Mouse (Mus musculus) ES-Bruce4 (cell line): ENCODE data around the gene Tspan13. TPM values are rescaled to one million over a fixed set of nuclear protein-coding genes. Genes with fewer than 3 reads are reported as not detected.

Experiments
- H3K27ac ChIP-seq: 2 replicates; pipeline ENCODE4 v1.5.1; 2012; ENCODE audit warnings: low read length, inconsistent platforms; ENCODE audit not compliant: insufficient read depth
- H3K27me3 ChIP-seq: 2 replicates; pipeline ENCODE4 v1.6.1; 2012; ENCODE audit warnings: mild to moderate bottlenecking, low read length, inconsistent platforms; ENCODE audit not compliant: control insufficient read depth, poor library complexity, insufficient read depth, severe bottlenecking
- H3K36me3 ChIP-seq: 2 replicates; pipeline ENCODE4 v1.6.1; 2012; ENCODE audit warnings: inconsistent platforms, mild to moderate bottlenecking, low read length, moderate library complexity; ENCODE audit not compliant: control insufficient read depth, poor library complexity, insufficient read depth, severe bottlenecking
- H3K4me1 ChIP-seq: one replicate; pipeline ENCODE4 v1.8.1; 2011; ENCODE audit warnings: low read length; ENCODE audit not compliant: control insufficient read depth, insufficient read depth
- H3K4me3 ChIP-seq: 2 replicates; pipeline ENCODE4 v1.5.1; 2011; ENCODE audit warnings: low read depth, mild to moderate bottlenecking, low read length
- H3K9ac ChIP-seq: 2 replicates; pipeline ENCODE4 v1.6.1; 2012; ENCODE audit warnings: low read depth, mild to moderate bottlenecking, inconsistent platforms; ENCODE audit not compliant: poor library complexity, severe bottlenecking
- H3K9me3 ChIP-seq: replicated peaks from 2 replicates; pipeline ENCODE4 v1.6.1; 2012; ENCODE audit warnings: mild to moderate bottlenecking, low read length, inconsistent platforms; ENCODE audit not compliant: control insufficient read depth, poor library complexity, insufficient read depth, severe bottlenecking
- CTCF ChIP-seq: IDR thresholded peaks from one replicate; pipeline ENCODE4 v1.8.1; 2011; ENCODE audit warnings: low read depth, low read length
- EP300 ChIP-seq: IDR thresholded peaks from 2 replicates; pipeline ENCODE4 v1.6.1; 2011; ENCODE audit warnings: low read depth, low read length; ENCODE audit not compliant: insufficient read depth
- POLR2A ChIP-seq: IDR thresholded peaks from one replicate; pipeline ENCODE4 v1.8.1; 2011; ENCODE audit warnings: low read length; ENCODE audit not compliant: insufficient read depth
- polyA plus RNA-seq: library from polyadenylated mRNA; stranded (reverse); fragments of >200 nt; gene quantifications from 2 replicates; pipeline ENCODE4 v1.2.4, GENCODE M21; 2011; ENCODE audit warnings: low read depth; ENCODE audit not compliant: missing spikeins, insufficient read depth, insufficient read length

Gene Tspan13
- polyA plus RNA-seq, 1 experiment, result 37.8 TPM

- Histone ChIP-seq H3K27ac (no peak overlapping the region), H3K27me3 (no peaks in the 10 kb centered on the region), H3K4me1 (no peaks in the 10 kb centered on the region), H3K9ac (no peak overlapping the region), H3K36me3 (no peaks in the 10 kb centered on the region), H3K4me3 (no peak overlapping the region), H3K9me3 (no peaks in the 10 kb centered on the region)
- TF ChIP-seq EP300, result no peak
- no peak for TF ChIP-seq POLR2A
- no peak for TF ChIP-seq CTCF
Measured at GRCm38 (mm10) chr12:35995799-35996198, 46.5 kb downstream of the Tspan13 start.

GRCm38 (mm10) chr12:35994098-35994497, 48.2 kb downstream of the Tspan13 start:
- H3K27me3 ChIP-seq, result no peaks in the 10 kb centered on the region
- H3K4me1 ChIP-seq, result no peaks in the 10 kb centered on the region
- no peak overlapping the region for H3K9ac ChIP-seq
- TF ChIP-seq POLR2A (no peak), EP300 (no peak), CTCF (no peak)
- H3K9me3 ChIP-seq, result no peaks in the 10 kb centered on the region
- no peaks in the 10 kb centered on the region for H3K36me3 ChIP-seq
- no peak overlapping the region for H3K27ac ChIP-seq
- no peak overlapping the region for H3K4me3 ChIP-seq

- H3K36me3 ChIP-seq, result no peaks in the 10 kb centered on the region
- H3K27ac ChIP-seq, result no peak overlapping the region
- no peaks in the 10 kb centered on the region for H3K27me3 ChIP-seq
- TF ChIP-seq CTCF, result no peak
- TF ChIP-seq POLR2A, result no peak
- TF ChIP-seq EP300, result no peak
- H3K4me1 ChIP-seq, result no peaks in the 10 kb centered on the region
- no peak overlapping the region for H3K9ac ChIP-seq
- no peak overlapping the region for H3K4me3 ChIP-seq
- no peaks in the 10 kb centered on the region for H3K9me3 ChIP-seq
Measured at GRCm38 (mm10) chr12:35993583-35993982, 48.7 kb downstream of the Tspan13 start.

GRCm38 (mm10) chr12:35992711-35993110, 49.6 kb downstream of the Tspan13 start, which contains the start of gene Agr2:
Gene Agr2 (plus strand): TSS chr12:35992907.
- Histone ChIP-seq H3K4me1 (no peaks in the 10 kb centered on the region), H3K4me3 (no peak within 1 kb of the TSS), H3K9ac (no peak within 1 kb of the TSS), H3K27me3 (no peaks in the 10 kb centered on the region), H3K27ac (no peak within 1 kb of the TSS), H3K36me3 (no peaks in the 10 kb centered on the region), H3K9me3 (no peaks in the 10 kb centered on the region)
- TF ChIP-seq CTCF (no peak), EP300 (no peak), POLR2A (no peak)

GRCm38 (mm10) chr12:35984743-35985142, 57.6 kb downstream of the Tspan13 start:
- Histone ChIP-seq H3K27me3 (no peaks in the 10 kb centered on the region), H3K27ac (no peak overlapping the region), H3K9ac (no peak overlapping the region), H3K36me3 (no peaks in the 10 kb centered on the region), H3K4me1 (no peaks in the 10 kb centered on the region), H3K4me3 (no peak overlapping the region), H3K9me3 (no peaks in the 10 kb centered on the region; the same call in 1 of the 2 replicates)
- TF ChIP-seq CTCF, result no peak
- no peak for TF ChIP-seq POLR2A
- no peak for TF ChIP-seq EP300

- Histone ChIP-seq H3K27me3 (no peaks in the 10 kb centered on the region), H3K9ac (no peak overlapping the region), H3K9me3 (no peaks in the 10 kb centered on the region; the same call in 1 of the 2 replicates), H3K4me1 (no peaks in the 10 kb centered on the region), H3K36me3 (no peaks in the 10 kb centered on the region), H3K27ac (no peak overlapping the region), H3K4me3 (no peak overlapping the region)
- no peak for TF ChIP-seq EP300
- no peak for TF ChIP-seq CTCF
- no peak for TF ChIP-seq POLR2A
Measured at GRCm38 (mm10) chr12:35983472-35983871, 58.8 kb downstream of the Tspan13 start.
